Mouse (Mus musculus) neural tube, embryonic 10.5 days (tissue): Measurements from ENCODE around the gene Gh.
A peak's percentile ranks its signal among the peaks of the same experiment; 100 is the strongest.
"Not testable (repeated sequence)": the region's sequence is repeated elsewhere in the genome, so short reads cannot be mapped to it uniquely, and the experiment has no call there.

Experiments
- DNase-seq: peaks from one replicate; pipeline ENCODE4 v3.0.0-alpha.2; 2017; ENCODE audit warnings: low spot score; ENCODE audit errors: extremely low spot score

Gene Gh

GRCm38 (mm10) chr11:106301765-106302164 is at the start of gene Gh:
Gh (minus strand) TSS chr11:106301865.
- no peak for DNase-seq

DNA sequence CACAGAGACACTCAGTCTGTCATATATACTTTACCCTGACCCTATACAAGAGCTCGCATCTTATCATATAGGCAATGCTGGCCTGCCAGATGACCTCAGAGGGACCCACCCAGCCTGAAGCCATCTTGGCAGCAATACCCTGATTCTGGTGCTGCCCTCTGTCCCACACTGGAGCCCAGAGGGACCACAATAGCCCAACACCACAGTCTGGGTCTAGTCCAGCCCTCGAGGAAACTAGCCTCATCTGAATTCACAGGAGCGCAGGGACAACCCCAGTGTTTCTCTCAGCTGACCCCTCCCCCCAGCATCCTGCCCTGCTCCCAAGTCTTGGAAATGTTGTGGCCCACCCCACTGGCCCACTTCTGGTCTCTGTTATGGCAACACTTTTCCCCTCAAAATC is 49.6 kb upstream of the Gh start:
- no peak for DNase-seq

DNA sequence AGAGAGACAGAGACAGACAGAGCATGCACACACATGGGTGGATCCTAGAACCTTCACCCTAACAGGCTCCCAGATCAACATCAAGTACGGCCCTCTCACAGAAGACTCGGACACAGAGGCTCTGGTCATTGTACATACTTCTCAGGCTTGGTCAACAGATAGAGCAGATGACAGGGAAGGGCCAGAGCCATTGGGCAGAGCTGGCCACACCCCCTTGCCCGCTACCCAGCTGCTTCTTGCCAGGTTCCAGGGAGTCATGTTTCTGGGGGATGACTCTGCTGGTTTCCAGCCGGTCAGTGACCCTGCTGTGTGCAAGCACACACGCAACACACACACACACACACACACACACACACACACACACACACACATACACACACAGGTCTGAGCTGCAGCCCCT is 49.2 kb upstream of the Gh start:
- DNase-seq = no peak

- DNase-seq = no peak
Observed at GRCm38 (mm10) chr11:106349772-106350171, 48.1 kb upstream of the Gh start.

- no peak for DNase-seq
Observed at GRCm38 (mm10) chr11:106344910-106345309, 43.2 kb upstream of the Gh start.

- no peak for DNase-seq
Observed at GRCm38 (mm10) chr11:106340990-106341520, 39.4 kb upstream of the Gh start.

DNA sequence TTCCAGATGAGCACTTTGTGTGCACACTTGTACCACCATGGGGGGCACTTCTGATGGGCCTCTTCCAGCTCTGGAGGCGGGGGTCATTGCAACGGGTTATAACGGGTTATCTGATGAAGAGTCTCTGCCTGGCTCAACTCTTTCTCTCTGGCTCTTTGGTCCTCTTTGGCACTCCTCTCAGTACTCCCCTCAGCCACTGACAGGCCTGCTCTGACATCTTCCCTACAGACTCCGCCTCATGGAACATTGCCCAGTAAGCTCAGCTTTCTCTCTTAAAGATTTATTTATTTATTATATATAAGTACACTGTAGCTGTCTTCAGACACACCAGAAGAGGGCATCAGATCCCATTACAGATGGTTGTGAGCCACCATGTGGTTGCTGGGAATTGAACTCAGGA is 37.7 kb upstream of the Gh start:
- not testable (repeated sequence) for DNase-seq

DNA sequence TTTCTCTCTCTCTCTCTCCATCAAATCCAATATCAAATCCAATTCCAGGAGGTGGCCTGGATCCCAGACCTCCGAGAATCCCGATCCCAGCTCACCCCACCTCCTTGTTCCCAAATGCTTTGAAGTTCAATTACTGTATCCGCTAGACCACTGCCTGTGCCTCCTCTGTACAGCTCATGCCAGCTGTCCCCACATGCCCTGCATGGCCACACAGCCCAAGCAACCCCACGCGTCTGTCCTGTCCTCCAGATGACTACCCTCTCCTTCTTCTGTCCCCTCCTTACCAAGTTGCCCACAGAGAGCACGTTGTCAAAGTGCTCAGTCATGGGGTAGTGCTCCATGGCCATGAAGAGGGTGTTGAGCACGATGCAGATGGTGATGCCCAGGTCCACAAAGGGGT is 37.2 kb upstream of the Gh start:
- DNase-seq = no peak

- DNase-seq = no peak
Observed at GRCm38 (mm10) chr11:106338029-106338428, 36.4 kb upstream of the Gh start.

- DNase-seq = no peak
Observed at GRCm38 (mm10) chr11:106334066-106334465, 32.4 kb upstream of the Gh start.

DNA sequence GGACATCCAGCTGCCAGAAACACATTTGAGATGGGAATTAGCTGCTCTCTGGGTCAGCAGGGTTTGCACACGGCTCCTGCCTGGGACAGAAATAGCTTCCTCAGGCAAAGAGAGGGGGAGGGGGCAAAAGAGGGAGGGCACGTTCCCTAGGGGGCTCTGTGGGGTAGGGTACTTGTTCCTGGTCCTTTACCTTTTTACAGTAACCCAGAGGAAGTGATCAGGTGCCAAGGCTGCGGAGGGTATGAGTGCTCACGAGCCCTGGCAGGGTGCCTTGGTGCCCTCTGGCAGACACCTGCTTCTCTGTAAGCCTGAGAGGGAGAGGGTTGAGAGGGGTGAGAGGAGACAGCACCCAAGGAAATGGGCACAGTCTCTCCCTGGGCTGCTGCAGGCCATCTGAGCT is 30.8 kb upstream of the Gh start:
- DNase-seq = no peak

DNA sequence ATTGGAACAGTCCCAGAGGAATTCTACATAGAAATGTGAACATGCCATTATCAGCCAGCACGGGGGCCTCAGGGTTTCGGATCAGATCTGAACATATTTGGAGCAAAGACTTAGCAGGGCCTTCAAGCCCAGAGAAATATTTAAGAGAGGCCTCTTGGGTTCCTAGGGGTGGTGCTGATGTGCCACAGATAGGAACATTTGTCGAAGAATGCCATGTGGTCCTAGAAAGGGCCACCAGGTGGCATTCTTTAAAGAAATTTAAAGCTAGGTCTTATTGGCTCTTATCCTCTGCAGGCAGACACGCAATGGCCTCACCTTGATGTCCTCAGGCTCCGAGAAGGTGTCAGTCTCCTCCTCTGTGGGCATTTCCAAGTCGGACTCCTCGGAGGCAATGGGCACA is 28.0 kb upstream of the Gh start:
- no peak for DNase-seq

DNA sequence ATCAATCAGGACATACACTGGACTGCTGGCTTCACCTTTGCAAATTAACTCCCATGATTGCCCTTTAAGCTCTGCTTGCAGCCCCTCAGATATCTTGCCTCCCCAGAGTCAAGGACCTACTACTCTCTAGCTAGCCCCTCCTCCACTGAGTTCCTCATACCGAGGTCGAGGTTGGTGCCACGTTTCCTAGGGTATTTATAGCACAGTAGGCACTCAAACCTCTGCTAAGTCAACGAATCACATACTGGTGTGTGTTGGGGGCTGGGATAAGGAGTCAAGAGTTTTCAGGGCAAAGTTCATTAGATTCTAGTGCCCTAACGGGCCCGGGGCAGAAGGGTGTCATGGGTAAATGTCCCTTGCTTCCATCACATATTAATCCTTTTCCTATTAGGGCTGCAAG is 27.5 kb upstream of the Gh start:
- DNase-seq = no peak

DNA sequence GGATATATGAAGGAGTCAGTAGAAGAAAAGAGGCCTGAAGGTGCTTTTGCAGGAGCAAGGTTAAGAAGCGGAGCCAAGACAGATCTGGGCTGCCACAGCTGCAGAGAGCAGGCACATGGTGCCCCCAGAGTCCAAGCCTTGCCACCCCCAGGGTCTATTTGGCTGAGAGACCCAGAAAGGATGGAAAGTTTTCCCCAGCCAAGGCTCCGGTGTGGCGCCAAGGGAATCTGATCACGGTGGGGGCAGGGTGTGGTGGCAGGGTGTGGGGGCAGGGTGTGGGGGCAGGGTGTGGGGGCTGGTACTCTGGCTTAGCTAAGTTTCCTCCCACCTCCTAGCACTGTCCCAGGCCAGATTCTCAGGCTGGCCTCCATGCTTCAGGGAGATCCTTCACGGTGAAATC is 26.9 kb upstream of the Gh start:
- DNase-seq = no peak

DNA sequence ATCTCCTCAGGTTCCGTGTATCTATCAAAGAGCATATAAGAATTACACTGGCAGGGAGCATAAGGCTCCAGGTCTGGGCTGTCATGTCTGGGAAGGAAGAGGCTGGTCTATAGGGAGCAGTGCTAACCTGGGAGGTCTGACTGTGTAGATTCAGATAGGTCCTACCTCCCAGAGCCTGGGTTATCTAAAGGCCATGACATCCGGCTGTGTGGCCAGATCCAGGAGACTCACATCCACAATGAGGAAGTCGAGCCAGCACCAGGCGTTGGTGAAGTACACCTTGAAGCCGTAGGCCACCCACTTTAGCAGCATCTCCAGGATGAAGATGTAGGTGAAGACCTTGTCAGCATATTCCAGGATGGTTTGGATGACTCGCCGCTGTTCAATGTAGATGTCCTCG is 24.8 kb upstream of the Gh start:
- DNase-seq = no peak

GRCm38 (mm10) chr11:106325566-106326206 is 24.0 kb upstream of the Gh start:
- DNase-seq = peak; percentile 47

DNA sequence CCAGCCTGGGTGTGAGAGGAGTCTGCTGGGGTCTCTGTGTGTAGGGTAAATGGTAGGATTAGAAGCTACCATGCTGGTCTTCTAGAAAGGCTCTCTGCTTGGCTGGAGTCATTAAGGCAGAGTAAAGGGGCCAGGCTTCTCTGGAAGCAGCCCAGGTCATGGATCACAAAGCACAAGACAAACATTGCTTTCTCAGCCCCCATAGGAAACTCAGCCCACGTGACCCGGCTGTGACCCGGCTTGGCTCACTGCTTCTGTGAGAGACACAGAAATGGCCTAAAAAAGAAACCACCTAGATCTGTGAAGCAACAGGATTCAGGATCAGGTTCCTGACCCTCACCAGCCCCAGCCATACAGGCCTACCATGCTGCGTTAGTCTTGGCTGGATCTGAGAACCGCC is 23.2 kb upstream of the Gh start:
- DNase-seq = no peak

GRCm38 (mm10) chr11:106318406-106319366 is 17.0 kb upstream of the Gh start:
- DNase-seq = no peak

GRCm38 (mm10) chr11:106317801-106318200 is 16.1 kb upstream of the Gh start:
- no peak for DNase-seq

DNA sequence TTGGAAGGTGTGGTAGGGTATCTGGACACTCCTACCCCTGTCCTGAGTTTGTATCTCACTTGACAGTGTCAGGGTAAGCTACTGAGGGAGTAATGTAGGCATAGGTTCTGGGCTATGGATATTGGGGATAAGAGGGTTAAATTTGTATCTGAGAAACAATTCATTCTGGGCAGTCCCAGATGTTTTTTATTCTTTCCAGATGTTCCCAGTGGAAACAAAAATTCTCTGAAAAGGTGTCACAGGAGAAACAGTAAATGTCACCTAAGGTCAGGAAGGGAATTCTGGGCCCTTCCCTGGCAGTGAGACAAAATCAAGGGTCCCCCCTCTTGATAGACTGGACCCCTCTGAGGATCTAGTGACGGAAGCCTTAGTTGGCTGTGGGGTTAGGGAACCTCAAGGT is 14.8 kb upstream of the Gh start:
- DNase-seq = no peak

GRCm38 (mm10) chr11:106314333-106314812 is 12.7 kb upstream of the Gh start, which contains the start of gene Cd79b:
Cd79b (minus strand) TSS chr11:106314762.
- DNase-seq = no peak

- DNase-seq = no peak
Observed at GRCm38 (mm10) chr11:106313533-106313932, 11.9 kb upstream of the Gh start.
